Mouse (Mus musculus) ES-E14 (cell line): ENCODE measurements around the gene Lrp6. TPM values are rescaled to one million over a fixed set of nuclear protein-coding genes. Genes with fewer than 3 reads are reported as not detected.

Experiments used
- DNase-seq: peaks from one replicate; pipeline ENCODE4 v3.0.0-alpha.2; 2013; ENCODE audit warnings: low read depth, low spot score
- H3K27ac ChIP-seq: 2 replicates; pipeline ENCODE4 v1.5.1; 2012; ENCODE audit warnings: low read depth, mild to moderate bottlenecking, low read length, moderate library complexity, mixed read lengths; ENCODE audit not compliant: poor library complexity, insufficient read depth, severe bottlenecking
- H3K36me3 ChIP-seq: 2 replicates; pipeline ENCODE4 v1.6.1; 2012; ENCODE audit warnings: mild to moderate bottlenecking, low read length, moderate library complexity, mixed read lengths; ENCODE audit not compliant: control insufficient read depth, poor library complexity, insufficient read depth, severe bottlenecking
- H3K4me1 ChIP-seq, 2 experiments: fragments of 150-350 bp in 1 of 2; sonication (generic) in 1 of 2; 2 replicates each; pipeline ENCODE4 v1.6.1; 2012; ENCODE audit warnings: low read length in 2 of 2, mild to moderate bottlenecking in 1 of 2, mixed read lengths in 1 of 2; ENCODE audit not compliant: control insufficient read depth in 2 of 2, insufficient read depth in 2 of 2, poor library complexity in 1 of 2
- H3K4me3 ChIP-seq, 2 experiments: fragments of 150-350 bp in 1 of 2; sonication (generic) in 1 of 2; 2 replicates each; pipeline ENCODE4 v1.5.1; 2012; ENCODE audit warnings: low read length in 2 of 2, low read depth in 1 of 2, mild to moderate bottlenecking in 1 of 2, mixed read lengths in 1 of 2; ENCODE audit not compliant: insufficient read depth in 1 of 2, poor library complexity in 1 of 2, severe bottlenecking in 1 of 2
- H3K9ac ChIP-seq: 2 replicates; pipeline ENCODE4 v1.6.1; 2012; ENCODE audit warnings: low read depth, mild to moderate bottlenecking, low read length, mixed read lengths; ENCODE audit not compliant: poor library complexity, insufficient read depth, severe bottlenecking
- H3K9me3 ChIP-seq: fragments of 150-350 bp; sonication (generic); 2 replicates; pipeline ENCODE4 v1.6.1; 2012; ENCODE audit warnings: low read depth, mild to moderate bottlenecking, low read length; ENCODE audit not compliant: control insufficient read depth, insufficient read depth
- CHD2 ChIP-seq: IDR thresholded peaks from 2 replicates; pipeline ENCODE4 v1.6.1; 2014; ENCODE audit warnings: mild to moderate bottlenecking, low read depth, low read length, inconsistent platforms
- HCFC1 ChIP-seq: IDR thresholded peaks from 2 replicates; pipeline ENCODE4 v1.6.1; 2012; ENCODE audit warnings: low read length, inconsistent platforms, borderline replicate concordance; ENCODE audit not compliant: insufficient read depth
- MAFK ChIP-seq: IDR thresholded peaks from 2 replicates; pipeline ENCODE4 v1.6.1; 2014; ENCODE audit warnings: mild to moderate bottlenecking, low read depth, low read length, inconsistent platforms; ENCODE audit not compliant: insufficient read depth
- ZC3H11A ChIP-seq: IDR thresholded peaks from 2 replicates; pipeline ENCODE4 v1.6.1; 2012; ENCODE audit warnings: low read depth, mild to moderate bottlenecking, inconsistent platforms, low read length, borderline replicate concordance
- ZNF384 ChIP-seq: IDR thresholded peaks from 2 replicates; pipeline ENCODE4 v1.6.1; 2012; ENCODE audit warnings: low read depth, low read length, inconsistent platforms
- in situ Hi-C, 2 experiments: fragments of 600-800 bp; cut with MboI; formaldehyde crosslinking; loops; one replicate each; pipeline ENCODE4 v1.15.1; 2025; ENCODE audit warnings: low sequenced_read_pairs in 2 of 2, inconsistent platforms in 1 of 2; ENCODE audit not compliant: unreplicated experiment in 2 of 2
- total RNA-seq: library from RNA; depleted of rRNA; stranded (reverse); fragments of 300-350 nt; gene quantifications from 2 replicates; pipeline ENCODE4 v1.2.3, GENCODE M21; 2012

The Lrp6 gene
- total RNA-seq, 1 experiment, result 46.8 TPM

DNA sequence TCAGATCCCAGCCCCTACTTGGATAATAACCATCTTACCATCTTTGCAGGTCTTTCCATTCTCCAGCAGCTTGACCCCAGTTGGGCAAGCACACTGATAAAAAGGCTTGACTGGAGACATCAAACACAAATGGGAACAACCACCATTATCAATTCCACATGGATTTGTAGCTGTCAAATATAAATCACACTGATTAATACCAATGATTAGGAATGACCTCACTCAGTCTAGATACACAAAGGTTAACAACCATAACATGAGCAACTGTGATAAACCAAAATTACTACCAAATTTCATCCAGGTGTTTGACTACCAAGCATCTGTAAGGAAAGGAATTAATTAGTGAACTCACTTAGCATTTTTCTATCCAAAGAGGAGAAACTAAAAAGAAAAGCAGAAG is 55.6 kb downstream of the Lrp6 start:
- no peak overlapping the region for H3K4me3 ChIP-seq
- in situ Hi-C loops, result no loop called here
- no peak for DNase-seq
- no peaks in the 10 kb centered on the region for H3K9me3 ChIP-seq
- H3K27ac ChIP-seq, result no peak overlapping the region
- peaks cover 0 to 4% of the 10 kb centered on the region in 2 experiments; a peak in 1 of 4 replicates for H3K4me1 ChIP-seq
- H3K9ac ChIP-seq, result no peak overlapping the region
- TF ChIP-seq HCFC1 (no peak), ZC3H11A (no peak), CHD2 (no peak), ZNF384 (no peak), MAFK (no peak)
- peaks cover 4% of the 10 kb centered on the region for H3K36me3 ChIP-seq

DNA sequence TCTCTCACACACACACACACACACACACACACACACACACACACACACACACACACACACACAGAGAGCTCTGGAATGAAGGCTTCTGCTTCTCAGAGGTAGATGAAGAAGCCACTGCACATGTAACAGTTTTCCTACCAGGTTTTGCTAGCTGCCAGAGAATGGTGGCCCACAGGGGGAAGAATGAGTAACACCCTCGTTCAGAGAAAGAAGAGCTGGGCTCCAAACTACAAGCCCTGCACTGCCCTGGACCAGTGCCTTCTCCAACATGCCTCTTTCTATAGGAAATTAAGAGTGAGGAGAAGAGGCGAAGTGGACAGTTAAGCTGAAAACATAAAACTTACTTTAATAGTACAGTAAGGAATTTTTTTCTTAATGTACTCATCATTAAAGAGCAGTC is 56.5 kb downstream of the Lrp6 start:
- no peak overlapping the region for H3K4me3 ChIP-seq
- no peaks in the 10 kb centered on the region for H3K9me3 ChIP-seq
- H3K27ac ChIP-seq, result no peak overlapping the region
- H3K36me3 ChIP-seq, result peaks cover 4% of the 10 kb centered on the region
- in situ Hi-C loops, result no loop called here
- H3K9ac ChIP-seq, result no peak overlapping the region
- TF ChIP-seq CHD2 (no peak), HCFC1 (no peak), MAFK (no peak), ZNF384 (no peak), ZC3H11A (no peak)
- peaks cover 0 to 2% of the 10 kb centered on the region in 2 experiments; a peak in 1 of 4 replicates for H3K4me1 ChIP-seq
- no peak for DNase-seq

DNA sequence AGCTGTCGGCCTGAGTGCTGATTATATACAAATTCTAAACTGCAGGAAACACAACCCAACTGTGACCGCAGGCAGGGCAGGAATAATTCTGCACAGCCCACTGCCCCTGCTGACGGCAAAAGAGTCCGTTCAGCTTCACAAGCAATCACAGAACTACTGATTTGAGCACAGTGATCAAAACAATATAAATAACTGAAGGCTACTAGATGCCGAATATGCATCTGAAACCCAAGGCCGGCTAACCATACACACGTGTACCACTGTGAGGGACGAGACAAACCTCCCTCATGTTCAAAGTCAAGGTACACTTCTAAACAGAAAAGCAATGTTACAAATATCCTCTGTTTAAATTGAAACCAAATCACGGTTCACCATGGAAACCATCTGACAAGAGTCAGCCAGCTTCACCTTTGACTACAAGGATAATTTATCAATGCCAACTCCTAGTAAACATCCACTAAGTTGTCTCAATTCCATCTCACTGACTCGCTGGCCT is 57.0 kb downstream of the Lrp6 start:
- no peaks in the 10 kb centered on the region for H3K9me3 ChIP-seq
- H3K36me3 ChIP-seq, result peaks cover 4% of the 10 kb centered on the region
- DNase-seq, result no peak
- peaks cover 0 to 2% of the 10 kb centered on the region in 2 experiments; a peak in 1 of 4 replicates for H3K4me1 ChIP-seq
- in situ Hi-C loops, result no loop called here
- H3K9ac ChIP-seq, result no peak overlapping the region
- no peak overlapping the region for H3K4me3 ChIP-seq
- no peak overlapping the region for H3K27ac ChIP-seq
- TF ChIP-seq CHD2 (no peak), ZC3H11A (no peak), MAFK (no peak), HCFC1 (no peak), ZNF384 (no peak)

DNA sequence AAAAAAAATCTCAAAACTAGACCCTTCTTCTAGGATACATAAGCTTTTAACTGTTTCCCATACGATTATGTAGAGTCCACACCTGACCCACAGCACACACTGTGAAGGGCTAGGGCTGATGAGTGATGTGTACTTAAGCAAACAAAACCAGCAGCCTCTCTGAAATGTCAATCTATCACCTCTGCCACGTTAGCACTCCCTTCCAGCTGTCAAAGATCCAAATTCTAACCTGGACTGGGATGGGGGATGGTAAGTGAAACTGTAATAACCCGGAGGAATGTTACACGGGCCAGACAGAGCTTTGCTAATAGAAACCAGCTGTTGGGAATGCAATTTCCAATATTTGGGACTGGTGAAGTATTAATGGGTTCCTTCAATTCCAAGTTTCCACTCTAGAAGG is 61.9 kb downstream of the Lrp6 start:
- no peak overlapping the region for H3K27ac ChIP-seq
- in situ Hi-C loops, result no loop called here
- TF ChIP-seq CHD2 (no peak), HCFC1 (no peak), MAFK (no peak)
- no peak for DNase-seq
- no peak overlapping the region for H3K9ac ChIP-seq
- H3K9me3 ChIP-seq, result no peaks in the 10 kb centered on the region
- peaks cover 4% of the 10 kb centered on the region for H3K36me3 ChIP-seq
- H3K4me1 ChIP-seq, result no peaks in the 10 kb centered on the region
- H3K4me3 ChIP-seq, result no peak overlapping the region

DNA sequence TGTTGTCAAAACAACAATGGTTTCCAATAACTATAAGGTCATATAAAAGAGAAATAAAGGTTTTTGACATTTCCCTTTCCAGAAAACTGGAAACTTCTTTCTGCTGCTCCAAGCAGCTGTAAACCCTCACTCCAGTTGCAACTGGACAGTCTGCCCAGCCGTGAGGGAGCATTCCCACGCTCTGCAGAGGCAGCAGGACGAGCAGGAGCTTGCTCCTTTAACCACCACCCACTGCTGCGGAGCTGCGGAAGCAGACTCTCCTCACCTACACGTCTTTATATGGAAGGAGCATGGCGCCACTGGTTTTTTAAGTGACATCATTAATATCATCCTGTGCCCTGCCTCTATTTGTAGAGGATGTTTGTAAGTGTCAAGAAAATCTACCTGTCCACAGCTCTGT is 64.4 kb downstream of the Lrp6 start:
- no peaks in the 10 kb centered on the region for H3K9me3 ChIP-seq
- no peak overlapping the region for H3K9ac ChIP-seq
- peaks cover 6% of the 10 kb centered on the region for H3K36me3 ChIP-seq
- no peak for DNase-seq
- H3K4me1 ChIP-seq, result no peaks in the 10 kb centered on the region
- TF ChIP-seq CHD2 (no peak), MAFK (no peak), ZNF384 (no peak), ZC3H11A (no peak), HCFC1 (no peak)
- H3K27ac ChIP-seq, result no peak overlapping the region
- H3K4me3 ChIP-seq, result no peak overlapping the region
- in situ Hi-C loops, result no loop called here
